In genomic region chr11:95514298-95514861, GRCm38 (mm10) we compare ENCODE assay signal across 7 mouse cellular contexts. TPM values are rescaled to one million over a fixed set of nuclear protein-coding genes. Genes with fewer than 3 reads are reported as not detected.
DNase-seq lines count a peak whose midpoint lies in the region; ATAC-seq and TF ChIP-seq lines count a peak whose summit lies in the region.

Nxph3 (minus strand) TSS chr11:95514570.

- H3K4me1 ChIP-seq in hindbrain, postnatal 0 days (ENCODE audit: insufficient read depth, low read length), result 0 out of 2 replicates have a peak, but pooled peaks cover 3% of the 10 kb centered on the region
- peaks cover 67% of the 10 kb centered on the region for H3K4me1 ChIP-seq in limb, embryonic 10.5 days
- peaks cover 37% of the 10 kb centered on the region for H3K4me1 ChIP-seq in midbrain, embryonic 11.5 days (ENCODE audit: control insufficient read depth, insufficient read depth, low read length)

- H3K9ac ChIP-seq in hindbrain, postnatal 0 days (replicated peaks; ENCODE audit: low read length), result peak within 1 kb of the TSS; percentile 63
- peak within 1 kb of the TSS; percentile 34 for H3K9ac ChIP-seq in midbrain, embryonic 11.5 days (ENCODE audit: low read length)

- H3K36me3 ChIP-seq in hindbrain, postnatal 0 days (ENCODE audit: insufficient read depth, low read length), result no peaks in the 10 kb centered on the region
- H3K36me3 ChIP-seq in limb, embryonic 10.5 days, result no peaks in the 10 kb centered on the region
- no peaks in the 10 kb centered on the region for H3K36me3 ChIP-seq in midbrain, embryonic 11.5 days (ENCODE audit: control insufficient read depth, insufficient read depth, low read length)

- under 1% methylated on average over 65 of the region's 66 CpGs for WGBS in hindbrain, postnatal 0 days
- WGBS in limb, embryonic 10.5 days, result under 1% methylated on average over 60 of the region's 66 CpGs
- WGBS in midbrain, embryonic 11.5 days, result 1% methylated on average over 62 of the region's 66 CpGs

- H3K4me2 ChIP-seq in hindbrain, postnatal 0 days (ENCODE audit: low read depth, low read length), result peak within 1 kb of the TSS; percentile 92
- peak within 1 kb of the TSS; percentile 56 for H3K4me2 ChIP-seq in midbrain, embryonic 11.5 days

- no peaks in the 10 kb centered on the region for H3K27me3 ChIP-seq in hindbrain, postnatal 0 days (ENCODE audit: insufficient read depth, low read length)
- peaks cover 80% of the 10 kb centered on the region for H3K27me3 ChIP-seq in limb, embryonic 10.5 days (ENCODE audit: low read depth, poor library complexity, severe bottlenecking)
- H3K27me3 ChIP-seq in midbrain, embryonic 11.5 days (ENCODE audit: control insufficient read depth, insufficient read depth, low read length), result peaks cover 39% of the 10 kb centered on the region

- peak; percentile 62 for ATAC-seq in hindbrain, postnatal 0 days
- ATAC-seq in midbrain, embryonic 11.5 days (ENCODE audit: low FRiP score), result peak; percentile 52

- H3K9me3 ChIP-seq in hindbrain, postnatal 0 days (ENCODE audit: low read length), result no peaks in the 10 kb centered on the region
- H3K9me3 ChIP-seq in limb, embryonic 10.5 days (replicated peaks), result no peaks in the 10 kb centered on the region
- H3K9me3 ChIP-seq in midbrain, embryonic 11.5 days (ENCODE audit: control insufficient read depth, low read length), result no peaks in the 10 kb centered on the region

- peak within 1 kb of the TSS; percentile 63 for H3K4me3 ChIP-seq in hindbrain, postnatal 0 days (ENCODE audit: low read length)
- peak within 1 kb of the TSS; percentile 60 for H3K4me3 ChIP-seq in limb, embryonic 10.5 days
- peak within 1 kb of the TSS; percentile 47 for H3K4me3 ChIP-seq in midbrain, embryonic 11.5 days (ENCODE audit: low read depth, low read length)

- peak; percentile 31; the same call in 1 of the 2 replicates for TF ChIP-seq CTCF in hindbrain, postnatal 0 days (IDR thresholded peaks at IDR 0.05; ENCODE audit: low read depth)

- peak within 1 kb of the TSS; percentile 11; the same call in 1 of the 2 replicates for H3K27ac ChIP-seq in hindbrain, postnatal 0 days
- H3K27ac ChIP-seq in limb, embryonic 10.5 days, result peak within 1 kb of the TSS; percentile 64
- no peak within 1 kb of the TSS for H3K27ac ChIP-seq in midbrain, embryonic 11.5 days (ENCODE audit: low read depth, low read length)

- peak; percentile 89 for DNase-seq in ZHBTc4 (ENCODE audit: low read depth, low spot score)
- DNase-seq in cerebellum, adult 9-10 months, result peak; percentile 87
- DNase-seq in gastrocnemius, postnatal 10 days, result peak; percentile 78
- DNase-seq in hindbrain, postnatal 0 days (ENCODE audit: low spot score), result peak; percentile 61
- DNase-seq in limb, embryonic 10.5 days (ENCODE audit: low spot score), result peak; percentile 87
- peak; percentile 98 for DNase-seq in midbrain, embryonic 11.5 days (ENCODE audit: low spot score, missing footprints)
- peak; percentile 20 to 49 for DNase-seq in spleen, postnatal 14 days (ENCODE audit: low spot score in 2 of 2)

RNA-seq across cellular contexts. Expression of gene Nxph3, which starts in this region (rescaled TPM):
- 1 to 10 TPM in 1 of 2 experiments, under 1 TPM in 1; 0.87 to 1.1 TPM for total RNA-seq in gastrocnemius, postnatal 10 days (2021)
- total RNA-seq in hindbrain, postnatal 0 days (2014; rRNA removed), result 21.4 and 23.6 TPM in 2 replicates
- 3.7 and 4.1 TPM in 2 replicates for polyA plus RNA-seq in hindbrain, postnatal 0 days (2015; fragmentation: Nextera tagmentation; extraction: Ambion mirVana)
- 0.38 and 0.66 TPM in 2 replicates for polyA plus RNA-seq in limb, embryonic 10.5 days (2016; fragmentation: Nextera tagmentation; extraction: Ambion mirVana)
- polyA plus RNA-seq in midbrain, embryonic 11.5 days (2014; fragmentation: Nextera tagmentation; extraction: Ambion mirVana), result 0.20 and 0.37 TPM in 2 replicates

Comparison
In these comparisons a context has a peak if more than half of its experiments do, and no peak if none do; other contexts are left out.
1. RNA of gene Nxph3 (total RNA-seq): 21.4 to 23.6 TPM in hindbrain, postnatal 0 days; 0.87 to 1.1 TPM in gastrocnemius, postnatal 10 days; every median in the first group is over 10 times any median in the second.
2. Peak in DNase-seq, H3K4me3 ChIP-seq and H3K27ac ChIP-seq in limb, embryonic 10.5 days; RNA of the gene not detected or under 1 TPM.
3. Peak in DNase-seq, ATAC-seq, H3K4me3 ChIP-seq, H3K9ac ChIP-seq and H3K4me2 ChIP-seq in midbrain, embryonic 11.5 days; RNA of the gene not detected or under 1 TPM.
4. DNase-seq: peak in every context shown above with its lines; median percentile 98 in midbrain, embryonic 11.5 days; 89 in ZHBTc4; 87 in cerebellum, adult 9-10 months; 87 in limb, embryonic 10.5 days; 78 in gastrocnemius, postnatal 10 days; 61 in hindbrain, postnatal 0 days; 34 in spleen, postnatal 14 days.
5. Peak in every context shown above with its lines, with median percentiles within 50 percentile points of each other: H3K4me3 ChIP-seq.